Mouse (Mus musculus) megakaryocyte-erythroid progenitor cell, adult 5-6 weeks (primary cell): ENCODE results near the gene Zbtb9. TPM values are rescaled to one million over a fixed set of nuclear protein-coding genes. Genes with fewer than 3 reads are reported as not detected.
"Not testable (repeated sequence)": the region's sequence is repeated elsewhere in the genome, so short reads cannot be mapped to it uniquely, and the experiment has no call there.

ENCODE experiments used
- ATAC-seq: replicated peaks from 2 replicates; pipeline ENCODE4 v1.8.0; 2016; ENCODE audit warnings: mild to moderate bottlenecking, inconsistent platforms; ENCODE audit not compliant: severe bottlenecking, poor library complexity, low FRiP score, low TSS enrichment
- total RNA-seq, 2 experiments: library from RNA; stranded (forward) in 1 of 2; stranded (reverse) in 1 of 2; fragments of 200-1000, 215-1000 nt in 1 of 2; fragments of >200 nt in 1 of 2; fragmentation: Nextera tagmentation in 1 of 2; gene quantifications; 2 replicates each; pipeline ENCODE4 v1.2.3; 2014 to 2017

Gene Zbtb9
- total RNA-seq, 2 experiments from 2014 or later, result 5.5 to 18.3 TPM

DNA sequence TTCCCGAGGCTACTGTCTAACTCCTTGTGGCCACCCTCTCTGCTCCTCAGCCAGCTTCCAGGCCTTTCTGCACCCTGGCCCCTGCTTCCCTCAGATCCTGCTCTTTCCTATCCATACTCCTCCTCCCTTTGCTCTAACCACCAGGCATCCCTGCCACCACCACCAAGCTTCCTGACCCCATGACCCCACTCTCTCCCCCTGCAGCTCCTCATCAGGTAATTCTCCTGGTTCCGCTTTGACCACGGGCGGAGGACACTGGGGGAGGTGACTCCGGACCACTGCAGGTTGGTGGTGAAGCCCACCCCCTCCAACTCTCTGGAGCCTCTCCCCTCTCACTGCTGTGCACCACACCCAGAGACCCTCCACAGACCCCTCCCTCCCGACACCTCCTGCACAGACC, 5.5 kb upstream of the Zbtb9 start:
- ATAC-seq, result no peak

DNA sequence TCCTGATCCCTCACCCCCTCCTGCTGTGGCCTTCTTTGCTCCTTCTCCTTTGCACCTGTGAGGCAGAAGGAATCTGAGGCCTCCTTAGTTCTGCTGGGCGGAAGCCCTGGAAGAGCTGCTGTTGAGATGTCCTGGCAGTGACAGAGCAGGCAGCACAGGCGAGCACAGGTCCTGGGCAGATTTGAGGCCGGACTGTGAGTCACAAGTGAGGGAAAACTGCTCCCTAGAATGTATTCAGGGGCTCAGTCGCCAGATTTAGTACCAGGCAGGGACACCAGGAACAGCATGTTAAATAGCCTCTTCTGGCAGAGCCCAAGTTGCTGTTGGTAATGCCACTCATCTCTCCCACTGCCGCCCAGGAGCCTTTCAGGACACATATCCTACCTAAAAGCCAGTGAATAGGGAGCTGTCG, 4.8 kb upstream of the Zbtb9 start:
- no peak for ATAC-seq

GRCm38 (mm10) chr17:26969257-26969656, 3.7 kb upstream of the Zbtb9 start:
- no peak for ATAC-seq

- no peak for ATAC-seq
These were observed 2.7 kb upstream of the Zbtb9 start for GRCm38 (mm10) chr17:26970221-26970620.

GRCm38 (mm10) chr17:26971247-26971905, 1.6 kb upstream of the Zbtb9 start:
- ATAC-seq, result no peak

- no peak for ATAC-seq
These were observed 860 bp upstream of the Zbtb9 start for GRCm38 (mm10) chr17:26972107-26972506.

GRCm38 (mm10) chr17:26974547-26974946, 1.6 kb downstream of the Zbtb9 start:
- ATAC-seq, result no peak

DNA sequence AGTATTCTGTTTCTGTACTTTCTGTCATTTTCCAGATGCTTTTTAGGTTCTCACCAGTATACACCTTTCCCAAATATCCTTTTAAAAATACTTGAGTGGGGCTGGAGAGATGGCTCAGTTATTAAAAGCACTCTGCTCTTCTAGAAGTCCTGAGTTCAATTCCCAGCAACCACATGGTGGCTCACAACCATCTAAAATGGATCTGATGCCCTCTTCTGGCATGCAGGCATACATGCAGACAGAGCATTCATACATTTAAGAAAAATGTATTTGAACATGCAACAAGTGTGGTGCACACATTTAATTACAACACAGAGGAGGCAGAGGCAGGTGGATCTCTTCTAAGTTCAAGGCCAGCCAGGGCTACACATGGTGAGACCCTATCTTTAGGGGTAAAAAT, 2.4 kb downstream of the Zbtb9 start:
- ATAC-seq, result no peak

DNA sequence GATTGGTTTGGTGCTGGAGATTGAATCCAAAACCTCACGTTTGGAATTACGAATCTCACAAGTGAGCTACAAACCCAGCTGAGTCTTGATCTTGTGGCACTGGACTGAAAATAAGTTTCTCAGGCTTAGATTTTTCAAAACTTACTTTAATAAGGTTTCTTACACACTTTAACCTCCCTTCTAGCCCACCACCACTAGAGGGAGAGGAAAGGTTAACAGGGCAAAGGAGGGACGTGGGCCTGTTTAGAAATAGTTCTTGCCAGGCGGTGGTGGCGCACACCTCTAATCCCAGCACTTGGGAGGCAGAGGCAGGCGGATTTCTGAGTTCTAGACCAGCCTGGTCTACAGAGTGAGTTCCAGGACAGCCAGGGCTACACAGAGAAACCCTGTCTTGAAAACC, 4.4 kb downstream of the Zbtb9 start:
- ATAC-seq, result not testable (repeated sequence)

GRCm38 (mm10) chr17:26979426-26979825, 6.5 kb downstream of the Zbtb9 start:
- ATAC-seq, result no peak

DNA sequence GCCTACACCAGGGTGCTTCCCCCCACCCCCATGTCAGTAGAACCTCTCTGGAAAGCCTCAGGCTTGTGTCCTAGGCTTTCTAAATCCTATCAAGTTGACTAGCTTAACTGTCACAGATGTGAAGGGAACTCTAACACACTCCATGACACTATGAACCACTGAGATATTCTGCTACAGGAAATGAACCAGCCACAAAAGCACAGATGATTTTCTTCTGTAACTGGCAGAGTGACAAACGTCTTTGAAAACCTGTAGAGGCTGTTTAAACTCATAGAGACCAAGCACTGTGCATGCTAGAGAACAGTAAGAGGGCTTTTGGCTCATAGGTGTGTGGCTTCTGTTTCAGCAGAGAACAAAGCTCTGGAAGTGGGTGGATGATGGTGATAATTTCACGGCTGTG, 8.1 kb downstream of the Zbtb9 start:
- 0 out of 2 replicates have a peak, but pooled peaks have one; percentile 22 for ATAC-seq

DNA sequence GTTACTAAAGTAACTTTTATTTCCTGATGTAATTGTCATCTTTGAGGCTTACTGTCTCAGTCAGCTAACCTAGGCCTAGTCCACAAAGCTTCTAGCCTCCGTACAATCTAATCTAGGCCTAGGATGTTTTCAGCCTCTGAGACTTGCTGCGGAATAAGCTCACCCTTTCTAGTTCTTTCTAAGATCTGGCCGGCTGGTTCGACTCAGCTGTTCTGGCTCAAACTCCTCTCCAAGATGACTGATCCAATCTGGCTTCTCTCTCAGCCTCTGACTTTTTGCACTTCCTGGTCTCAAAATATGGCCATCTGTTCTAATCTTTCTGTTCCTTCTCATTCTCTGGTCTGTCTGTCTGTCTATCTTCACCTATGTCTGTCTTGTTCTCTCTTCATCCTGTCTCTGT, 10.4 kb downstream of the Zbtb9 start:
- no peak for ATAC-seq

GRCm38 (mm10) chr17:26985503-26986179, 12.7 kb downstream of the Zbtb9 start:
- ATAC-seq, result no peak

DNA sequence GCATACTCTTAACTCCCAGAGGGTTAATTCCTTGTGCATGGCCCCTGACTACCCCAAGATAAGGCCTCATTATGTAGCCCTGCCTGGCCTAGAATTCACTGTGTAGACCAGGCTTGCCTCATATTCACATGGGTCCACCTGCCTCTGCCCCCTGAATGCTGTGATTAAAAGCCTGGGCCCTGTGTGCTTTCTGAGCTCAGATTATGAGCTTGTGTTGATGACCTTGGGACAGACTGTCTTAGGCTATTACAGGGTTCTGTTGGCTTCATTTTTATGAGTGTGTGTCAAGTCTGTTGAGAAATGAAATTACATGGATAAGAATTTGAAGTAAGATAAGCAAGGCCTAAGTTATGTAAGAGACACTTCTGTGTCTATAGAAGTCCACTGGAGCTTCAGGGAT, 17.6 kb downstream of the Zbtb9 start:
- ATAC-seq, result no peak

GRCm38 (mm10) chr17:26994410-26994809, 21.4 kb downstream of the Zbtb9 start:
- ATAC-seq, result no peak

DNA sequence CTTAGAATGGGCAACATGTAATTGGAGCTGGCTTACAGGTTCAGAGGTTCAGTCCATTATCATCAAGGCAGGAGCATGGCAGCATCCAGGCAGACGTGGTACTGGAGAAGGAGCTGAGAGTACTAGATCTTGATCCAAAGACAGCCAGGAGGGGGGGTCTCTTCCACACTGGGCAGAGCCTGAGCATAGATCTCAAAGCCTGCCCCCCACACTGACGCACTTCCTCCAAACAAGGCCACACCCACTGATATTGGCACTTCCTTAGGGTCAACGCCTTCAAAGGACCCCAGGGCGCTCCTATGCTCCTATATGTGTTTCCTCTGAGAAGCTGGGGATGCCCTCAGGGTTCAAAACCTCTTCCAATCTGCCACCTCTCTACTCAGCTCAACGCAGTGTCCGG, 22.0 kb downstream of the Zbtb9 start:
- ATAC-seq, result no peak

DNA sequence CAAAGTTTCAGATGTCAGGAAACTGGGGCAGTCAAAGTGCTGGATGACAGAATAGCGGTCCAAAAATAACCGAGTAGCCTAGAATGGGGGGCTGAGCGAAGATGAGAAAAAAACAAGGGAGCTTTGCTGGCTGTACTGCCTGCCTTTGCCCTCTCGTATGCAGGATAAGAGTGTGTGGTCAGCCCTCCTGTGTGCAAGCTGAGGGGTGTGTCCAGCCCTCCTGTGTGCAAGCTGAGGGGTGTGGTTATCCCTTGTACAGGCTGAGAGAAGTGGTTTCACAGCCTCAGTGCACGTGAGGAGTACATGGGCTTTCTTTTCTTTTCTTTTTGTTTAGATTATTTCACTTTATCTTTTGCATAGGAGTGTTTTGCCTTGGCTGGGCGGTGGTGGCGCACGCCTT, 22.6 kb downstream of the Zbtb9 start:
- 0 out of 2 replicates have a peak, but pooled peaks have one; percentile 45 for ATAC-seq

GRCm38 (mm10) chr17:26997661-26998060, 24.7 kb downstream of the Zbtb9 start:
- no peak for ATAC-seq

DNA sequence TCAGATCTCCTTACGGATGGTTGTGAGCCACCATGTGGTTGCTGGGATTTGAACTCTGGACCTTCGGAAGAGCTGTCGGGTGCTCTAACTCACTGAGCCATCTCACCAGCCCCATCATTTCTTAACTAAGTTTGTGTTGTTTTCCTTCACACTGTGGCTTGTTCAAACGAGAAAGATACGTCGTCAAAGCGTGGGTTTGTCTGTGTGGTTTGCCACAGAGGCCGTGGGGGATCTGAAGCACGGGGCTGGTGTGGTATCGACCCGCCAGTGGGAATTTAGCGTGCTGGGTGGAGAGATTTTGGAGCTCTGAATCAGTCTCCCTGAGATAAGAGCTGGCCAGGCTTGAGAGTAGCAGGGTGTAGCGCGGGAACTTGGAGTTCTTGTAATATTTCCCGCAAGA, 25.3 kb downstream of the Zbtb9 start:
- no peak for ATAC-seq

- no peak for ATAC-seq
These were observed 27.0 kb downstream of the Zbtb9 start for GRCm38 (mm10) chr17:26999996-27000395.

GRCm38 (mm10) chr17:27001151-27001550, 28.2 kb downstream of the Zbtb9 start:
- peak; percentile 53; the same call in 1 of the 2 replicates for ATAC-seq
